Mouse (Mus musculus): ENCODE measurements around the gene Vcp. TPM values are rescaled to one million over a fixed set of nuclear protein-coding genes. Genes with fewer than 3 reads are reported as not detected.

The Vcp gene
- total RNA-seq, 4 experiments from 2014 or later = 173 to 199 (median 188) TPM

DNA sequence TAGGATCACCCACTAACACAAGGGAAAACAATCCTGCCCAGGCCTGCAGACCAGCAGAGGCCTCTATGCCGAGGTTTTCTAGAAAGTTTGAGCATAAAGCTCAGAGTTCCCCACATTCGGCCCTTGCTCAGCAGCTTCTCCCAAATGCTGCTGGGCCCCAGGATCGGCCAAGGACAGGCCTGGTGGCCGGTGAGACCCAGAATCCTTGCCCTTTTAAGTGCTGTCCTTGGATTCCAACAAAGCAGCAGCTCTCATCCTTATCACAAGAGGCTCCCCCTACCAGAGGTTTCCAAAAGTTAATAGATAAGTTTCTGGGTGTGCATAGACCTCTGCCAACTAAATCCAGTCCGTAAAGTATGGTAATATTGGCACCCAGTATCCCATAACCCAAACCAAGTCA is 26.4 kb downstream of the Vcp start:
- no peak for DNase-seq (ENCODE audit: low spot score in 2 of 2)

- DNase-seq (ENCODE audit: low spot score in 2 of 2) = no peak
These were observed 27.4 kb downstream of the Vcp start for GRCm38 (mm10) chr4:42972952-42973351.

- DNase-seq (ENCODE audit: low spot score in 2 of 2) = no peak
These were observed 31.0 kb downstream of the Vcp start, which contains the start of gene 1700022I11Rik for GRCm38 (mm10) chr4:42969304-42969703. TSS of gene 1700022I11Rik (plus strand) at chr4:42969604.

GRCm38 (mm10) chr4:42965039-42965719 is 35.1 kb downstream of the Vcp start:
- no peak for DNase-seq (ENCODE audit: low spot score in 2 of 2)

- no peak for DNase-seq (ENCODE audit: low spot score in 2 of 2)
These were observed 36.8 kb downstream of the Vcp start for GRCm38 (mm10) chr4:42963480-42963879.

DNA sequence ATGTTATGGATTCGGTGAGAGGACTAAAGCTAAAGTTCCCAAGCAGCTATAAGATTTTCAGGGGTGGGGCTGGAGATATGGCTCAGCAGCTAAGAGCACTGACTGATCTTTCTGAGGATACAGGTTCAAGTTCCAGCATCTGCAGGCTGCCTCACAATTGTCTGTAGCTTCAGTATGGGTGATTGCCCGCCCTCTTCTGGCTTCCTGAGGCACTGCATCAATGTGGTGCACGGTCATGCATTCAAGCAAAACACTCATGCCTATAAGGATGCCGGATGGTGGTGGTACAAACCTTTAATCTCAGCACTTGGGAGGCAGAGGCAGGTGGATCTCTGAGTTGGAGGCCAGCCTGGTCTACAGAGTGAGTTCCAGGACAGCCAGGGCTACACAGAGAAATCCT is 38.7 kb downstream of the Vcp start:
- peak in 1 of 2 experiments; percentile 46 for DNase-seq (ENCODE audit: low spot score in 2 of 2)

GRCm38 (mm10) chr4:42959382-42959781 is 40.9 kb downstream of the Vcp start:
- peak in 1 of 2 experiments; percentile 18 for DNase-seq (ENCODE audit: low spot score in 2 of 2)

- no peak for DNase-seq (ENCODE audit: low spot score in 2 of 2)
These were observed 41.4 kb downstream of the Vcp start for GRCm38 (mm10) chr4:42958942-42959341.

DNA sequence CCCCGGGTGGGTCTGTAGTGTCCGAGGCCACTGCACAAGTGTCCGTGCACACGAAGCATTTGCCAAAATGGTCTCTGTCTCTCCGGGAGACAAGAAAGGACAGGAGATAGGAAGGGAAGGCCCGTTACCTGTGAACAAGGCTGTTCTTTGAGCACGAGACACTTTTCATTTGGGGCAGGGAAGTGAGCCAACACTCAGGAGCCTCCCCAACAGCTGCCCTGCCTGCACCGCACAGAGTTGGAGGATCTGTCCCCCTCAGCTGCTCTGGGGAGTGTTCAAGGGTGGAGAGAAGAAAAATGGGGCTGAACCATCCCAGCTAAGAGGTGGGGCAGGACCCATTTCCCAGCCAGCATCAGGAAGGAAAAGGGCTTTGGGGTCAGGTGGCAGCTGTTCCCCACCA is 42.3 kb downstream of the Vcp start:
- no peak for DNase-seq (ENCODE audit: low spot score in 2 of 2)

DNA sequence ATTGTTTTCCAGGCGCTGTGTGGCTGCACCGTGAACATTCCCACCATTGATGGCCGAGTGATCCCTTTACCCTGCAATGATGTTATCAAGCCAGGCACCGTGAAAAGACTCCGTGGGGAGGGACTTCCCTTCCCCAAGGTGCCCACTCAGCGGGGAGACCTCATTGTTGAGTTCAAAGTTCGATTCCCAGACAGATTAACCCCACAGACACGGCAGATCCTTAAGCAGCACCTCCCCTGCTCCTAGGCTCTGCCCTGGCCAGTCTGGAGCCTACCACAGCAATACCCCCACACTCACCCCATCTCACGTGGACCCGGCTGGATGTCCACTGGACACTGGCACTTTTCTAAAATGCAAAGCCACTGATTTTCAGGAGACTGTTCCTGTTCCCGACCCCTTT is 43.0 kb downstream of the Vcp start:
- DNase-seq (ENCODE audit: low spot score in 2 of 2) = no peak

GRCm38 (mm10) chr4:42956581-42956980 is 43.7 kb downstream of the Vcp start:
- no peak for DNase-seq (ENCODE audit: low spot score in 2 of 2)

DNA sequence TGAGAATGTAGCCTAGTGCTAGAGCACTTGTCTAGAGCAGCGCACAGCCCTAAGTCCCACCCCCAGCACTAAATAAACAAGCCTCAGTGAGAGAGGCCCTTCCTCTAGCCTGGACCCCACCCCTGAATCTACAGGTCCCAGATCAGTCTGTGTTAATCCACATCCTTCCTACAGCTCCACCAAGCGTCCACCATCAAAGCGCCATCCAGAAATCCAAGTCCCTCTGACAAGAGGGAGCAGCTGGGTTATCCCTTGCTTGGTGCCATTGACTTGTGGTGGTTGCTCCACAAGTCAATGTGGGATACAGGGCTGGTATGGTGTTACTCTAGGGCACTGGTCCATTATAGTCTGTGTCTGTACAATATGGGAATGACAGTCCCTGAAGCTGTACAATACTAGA is 45.1 kb downstream of the Vcp start:
- no peak for DNase-seq (ENCODE audit: low spot score in 2 of 2)

DNA sequence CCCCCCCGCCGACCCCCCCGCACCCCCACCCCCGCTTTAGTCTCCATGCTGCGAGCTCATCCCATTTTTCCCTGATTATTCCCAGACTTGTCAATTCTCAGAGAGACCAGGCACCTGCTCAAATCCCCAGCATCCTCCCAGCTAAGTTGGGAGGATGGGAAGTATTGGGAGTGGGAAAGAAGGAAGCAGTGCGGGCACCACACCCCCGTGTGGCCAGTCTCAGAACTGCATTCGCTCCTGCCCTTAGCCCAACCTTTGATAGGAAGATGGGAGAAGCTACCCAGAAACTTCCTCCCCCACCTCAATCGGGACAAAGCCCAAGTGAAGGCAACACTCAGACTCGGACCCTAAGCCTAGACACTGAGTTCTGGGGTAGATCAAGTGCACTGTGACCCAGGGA is 46.0 kb downstream of the Vcp start:
- peak; percentile 64 to 85 for DNase-seq (ENCODE audit: low spot score in 2 of 2)

GRCm38 (mm10) chr4:42953435-42954094 is 46.7 kb downstream of the Vcp start:
- DNase-seq (ENCODE audit: low spot score in 2 of 2) = peak in 1 of 2 experiments; percentile 68

GRCm38 (mm10) chr4:42952563-42952962 is 47.7 kb downstream of the Vcp start:
- no peak for DNase-seq (ENCODE audit: low spot score in 2 of 2)

- no peak for DNase-seq (ENCODE audit: low spot score in 2 of 2)
These were observed 48.8 kb downstream of the Vcp start for GRCm38 (mm10) chr4:42951206-42952195.

DNA sequence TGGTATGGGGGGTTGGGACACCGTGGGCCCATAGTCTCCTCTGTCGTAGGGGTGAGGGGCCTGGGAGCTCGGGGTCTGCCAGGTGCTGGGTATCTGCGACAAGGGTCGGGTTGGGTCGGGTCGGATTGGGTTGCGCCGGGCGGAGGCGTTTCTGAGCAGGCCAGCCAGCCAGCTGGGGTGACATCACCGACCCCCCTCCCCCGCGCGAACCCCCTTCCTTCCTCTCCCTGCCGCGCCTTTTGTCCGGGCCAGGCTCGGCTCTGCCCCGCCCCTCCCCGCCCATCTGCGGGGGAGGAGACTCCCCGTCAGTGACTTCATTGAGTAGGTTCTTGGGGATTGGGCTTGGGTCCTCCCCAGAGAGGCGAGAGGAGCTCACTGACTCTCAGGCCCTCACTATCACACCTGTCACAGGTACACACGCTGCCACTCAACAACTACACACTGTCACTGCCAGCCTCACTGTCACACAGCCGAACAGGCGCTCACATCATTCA is 50.2 kb downstream of the Vcp start:
- DNase-seq (ENCODE audit: low spot score in 2 of 2) = peak; percentile 78 to 92

DNA sequence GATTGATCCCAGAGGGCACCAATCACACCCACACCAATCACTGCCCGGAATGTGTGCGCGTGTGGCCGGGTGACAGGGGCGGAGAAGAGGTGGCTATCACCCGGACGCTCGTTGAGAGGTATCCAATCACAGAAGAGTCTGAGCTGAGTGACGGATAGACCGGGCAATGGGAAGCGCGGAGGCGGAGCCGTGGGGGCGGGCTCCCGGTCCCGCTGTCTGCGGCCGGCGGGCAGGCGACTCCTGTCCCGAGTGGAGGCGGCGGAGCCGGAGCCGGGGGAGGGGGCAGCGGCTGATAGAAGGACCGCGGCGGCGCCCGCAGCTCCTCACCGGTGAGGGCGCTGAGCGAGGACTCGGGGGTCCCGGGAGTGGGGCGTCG is 50.6 kb downstream of the Vcp start, which contains the start of gene Dnajb5:
Gene Dnajb5, plus strand, starts transcription at position 139 of the 376 bp plus-strand sequence.
- DNase-seq (ENCODE audit: low spot score in 2 of 2) = peak; percentile 99

GRCm38 (mm10) chr4:42949051-42949675 is 51.1 kb downstream of the Vcp start:
- no peak for DNase-seq (ENCODE audit: low spot score in 2 of 2)

GRCm38 (mm10) chr4:42948527-42948926 is 51.8 kb downstream of the Vcp start:
- DNase-seq (ENCODE audit: low spot score in 2 of 2) = no peak

- DNase-seq (ENCODE audit: low spot score in 2 of 2) = peak; percentile 67 to 95
These were observed 53.5 kb downstream of the Vcp start for GRCm38 (mm10) chr4:42946733-42947290.

Measured in left cerebral cortex, adult 8-10 months (tissue).